Mouse (Mus musculus) intestine, postnatal 0 days (tissue): ENCODE results near the gene Ap5b1. TPM values are rescaled to one million over a fixed set of nuclear protein-coding genes. Genes with fewer than 3 reads are reported as not detected.

Experiments
- ATAC-seq: fragments of 200-750 bp; cut with Nextera tagmentation; 2 replicates; pipeline ENCODE4 v1.8.0; 2017; ENCODE audit warnings: mild to moderate bottlenecking, moderate TSS enrichment, moderate library complexity
- H3K27ac ChIP-seq: fragments of 300-500 bp; sonication (generic); 2 replicates; pipeline ENCODE4 v1.5.1; 2014; ENCODE audit warnings: mild to moderate bottlenecking, low read depth, low read length, moderate library complexity
- H3K27me3 ChIP-seq: fragments of 300-500 bp; sonication (generic); replicated peaks from 2 replicates; pipeline ENCODE4 v1.6.1; 2014; ENCODE audit warnings: low read length, mixed read lengths; ENCODE audit not compliant: control insufficient read depth, insufficient read depth
- H3K36me3 ChIP-seq: fragments of 300-500 bp; sonication (generic); 2 replicates; pipeline ENCODE4 v1.6.1; 2014; ENCODE audit warnings: mild to moderate bottlenecking, moderate library complexity; ENCODE audit not compliant: control insufficient read depth, insufficient read depth
- H3K4me1 ChIP-seq: fragments of 300-500 bp; sonication (generic); replicated peaks from 2 replicates; pipeline ENCODE4 v1.6.1; 2014; ENCODE audit warnings: antibody characterized with exemption, low read length, mixed read lengths; ENCODE audit not compliant: control insufficient read depth, insufficient read depth
- H3K4me2 ChIP-seq: fragments of 300-500 bp; sonication (generic); replicated peaks from 2 replicates; pipeline ENCODE4 v1.6.1; 2014; ENCODE audit warnings: low read depth, mild to moderate bottlenecking, moderate library complexity
- H3K4me3 ChIP-seq: fragments of 300-500 bp; sonication (generic); 2 replicates; pipeline ENCODE4 v1.5.1; 2014; ENCODE audit warnings: low read depth, low read length
- H3K9ac ChIP-seq: fragments of 300-500 bp; sonication (generic); 2 replicates; pipeline ENCODE4 v1.6.1; 2014; ENCODE audit warnings: mild to moderate bottlenecking, low read depth, low read length
- H3K9me3 ChIP-seq: fragments of 300-500 bp; sonication (generic); 2 replicates; pipeline ENCODE4 v1.6.1; 2016; ENCODE audit warnings: mixed run types; ENCODE audit not compliant: control insufficient read depth
- CTCF ChIP-seq: sonication (generic); IDR thresholded peaks from 2 replicates; pipeline ENCODE4 v1.5.1; 2016; ENCODE audit warnings: low read depth, mild to moderate bottlenecking, control low read depth, antibody characterized with exemption, moderate library complexity
- WGBS: fragments of 180-500 bp; shearing (Covaris S2); extraction: QIAGEN DNeasy Blood & Tissue Kit; methylation state at CpG from one replicate; pipeline ENCODE4 v1.1.7; 2014; 5-methylcytosine and 5-hydroxymethylcytosine counted together
- polyA plus RNA-seq: library from polyadenylated mRNA; unstranded; fragments of >200 nt; fragmentation: Nextera tagmentation; extraction: Ambion mirVana; gene quantifications from 2 replicates; pipeline ENCODE4 v1.2.1, GENCODE M21; 2015

Ap5b1 gene
- polyA plus RNA-seq, 1 experiment from 2014 or later: 13.0 TPM

- no peaks in the 10 kb centered on the region for H3K27me3 ChIP-seq
- H3K9me3 ChIP-seq: no peaks in the 10 kb centered on the region
- H3K9ac ChIP-seq: no peak overlapping the region
- no peaks in the 10 kb centered on the region; the same call in 1 of the 2 replicates for H3K4me1 ChIP-seq
- no peak overlapping the region for H3K4me3 ChIP-seq
- no peak overlapping the region for H3K27ac ChIP-seq
- no peak overlapping the region for H3K4me2 ChIP-seq
- H3K36me3 ChIP-seq: peaks cover 60% of the 10 kb centered on the region
- 91% methylated on average over 7 of the region's 7 CpGs for WGBS
- TF ChIP-seq CTCF: no peak
- ATAC-seq: no peak
These were observed 37.3 kb downstream of the Ap5b1 start for GRCm38 (mm10) chr19:5605126-5605525.

DNA sequence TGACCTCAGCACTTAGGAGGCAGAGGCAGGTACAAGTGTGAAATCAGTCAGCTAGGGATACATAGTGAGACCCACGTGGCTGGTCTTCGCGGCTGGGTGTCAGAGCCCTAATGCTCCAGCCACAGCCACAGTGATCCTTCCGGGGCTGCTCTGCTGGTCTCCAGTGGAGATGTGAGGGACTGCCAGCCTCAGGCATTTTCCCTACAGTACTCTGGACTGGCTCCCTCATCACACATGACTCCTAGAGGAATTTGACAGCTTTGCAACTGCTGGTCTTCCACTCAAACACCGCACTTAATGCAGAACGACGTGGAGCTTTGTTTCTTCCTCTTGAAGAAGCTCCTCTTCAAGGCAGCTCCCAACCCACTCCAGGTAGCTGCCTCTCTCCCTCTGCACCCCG, 38.4 kb downstream of the Ap5b1 start:
- Histone ChIP-seq H3K9me3 (no peaks in the 10 kb centered on the region), H3K9ac (no peak overlapping the region), H3K36me3 (peaks cover 60% of the 10 kb centered on the region), H3K27me3 (no peaks in the 10 kb centered on the region), H3K27ac (no peak overlapping the region), H3K4me2 (no peak overlapping the region), H3K4me3 (no peak overlapping the region), H3K4me1 (no peaks in the 10 kb centered on the region; the same call in none of the 2 replicates)
- WGBS: 82% methylated on average over 8 of the region's 8 CpGs
- TF ChIP-seq CTCF: no peak
- ATAC-seq: no peak

GRCm38 (mm10) chr19:5607705-5608410, 40.0 kb downstream of the Ap5b1 start:
- no peak overlapping the region for H3K9ac ChIP-seq
- no peak for TF ChIP-seq CTCF
- no peak overlapping the region for H3K4me2 ChIP-seq
- no peak for ATAC-seq
- no peak overlapping the region for H3K4me3 ChIP-seq
- 93% methylated on average over 26 of the region's 26 CpGs for WGBS
- H3K9me3 ChIP-seq: no peaks in the 10 kb centered on the region
- no peaks in the 10 kb centered on the region; the same call in 1 of the 2 replicates for H3K4me1 ChIP-seq
- H3K27me3 ChIP-seq: no peaks in the 10 kb centered on the region
- peaks cover 60% of the 10 kb centered on the region for H3K36me3 ChIP-seq
- no peak overlapping the region for H3K27ac ChIP-seq

GRCm38 (mm10) chr19:5608707-5609106, 40.9 kb downstream of the Ap5b1 start:
- peaks cover 52% of the 10 kb centered on the region for H3K36me3 ChIP-seq
- H3K27me3 ChIP-seq: no peaks in the 10 kb centered on the region
- 0 out of 2 replicates have a peak overlapping the region, but pooled peaks have one; percentile 72 for H3K9ac ChIP-seq
- H3K4me1 ChIP-seq: no peaks in the 10 kb centered on the region; the same call in 1 of the 2 replicates
- no peak overlapping the region for H3K4me3 ChIP-seq
- H3K9me3 ChIP-seq: no peaks in the 10 kb centered on the region
- no peak for TF ChIP-seq CTCF
- H3K27ac ChIP-seq: no peak overlapping the region
- no peak for ATAC-seq
- WGBS: 95% methylated on average over 13 of the region's 13 CpGs
- peak overlapping the region; percentile 64 for H3K4me2 ChIP-seq

GRCm38 (mm10) chr19:5609171-5609546, 41.3 kb downstream of the Ap5b1 start:
- WGBS: 49% methylated on average over 10 of the region's 10 CpGs
- Histone ChIP-seq H3K4me3 (peak overlapping the region; percentile 66), H3K9ac (peak overlapping the region; percentile 72), H3K9me3 (no peaks in the 10 kb centered on the region), H3K27me3 (no peaks in the 10 kb centered on the region), H3K27ac (no peak overlapping the region), H3K36me3 (peaks cover 48% of the 10 kb centered on the region), H3K4me1 (no peaks in the 10 kb centered on the region; the same call in 1 of the 2 replicates), H3K4me2 (peak overlapping the region; percentile 64)
- no peak for ATAC-seq
- TF ChIP-seq CTCF: no peak

DNA sequence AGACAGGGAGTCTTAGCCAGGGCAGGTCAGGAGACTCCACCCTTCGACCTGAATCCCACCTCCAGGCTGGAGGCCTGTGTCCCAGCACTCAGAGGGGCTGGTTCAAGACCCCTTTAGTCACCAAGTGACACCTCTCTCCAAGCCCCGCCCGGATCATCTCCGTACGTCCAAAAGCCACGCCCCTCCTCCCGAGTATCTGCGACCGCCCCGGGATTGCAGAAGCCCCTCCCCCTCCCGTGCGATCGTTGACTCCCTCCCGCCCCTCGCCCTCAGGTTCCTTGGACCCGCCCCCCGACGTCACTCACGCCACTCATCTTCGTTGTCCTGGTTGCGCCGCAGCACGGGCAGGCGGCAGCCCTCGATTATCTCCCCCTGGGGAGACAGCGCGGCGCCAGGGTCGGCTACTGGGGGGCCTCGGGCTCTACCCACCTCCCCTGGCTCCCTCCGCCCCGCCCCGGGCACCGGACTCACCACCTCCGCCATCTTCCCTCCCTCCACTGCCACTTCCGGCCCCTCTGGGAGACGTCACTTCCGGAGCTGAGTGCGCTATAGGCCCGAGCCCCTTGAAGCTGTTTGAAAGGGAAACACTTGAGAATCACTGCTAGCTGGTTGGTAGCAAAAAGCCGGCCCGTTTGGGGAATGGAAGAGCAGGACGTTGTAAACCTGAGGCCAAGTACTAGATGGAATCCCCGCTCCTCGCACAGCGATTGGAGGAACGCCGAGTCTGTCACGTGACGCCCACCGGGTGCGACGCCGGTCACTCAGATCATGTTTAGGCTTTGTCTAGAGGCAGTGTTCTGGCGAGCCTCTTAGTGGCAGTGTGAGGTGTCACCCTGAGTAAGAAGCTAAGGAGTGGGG, 42.0 kb downstream of the Ap5b1 start, which contains the start of gene Kat5:
Gene Kat5, minus strand, starts transcription at position 691 of the 858 bp plus-strand sequence.
- under 1% methylated on average over 54 of the region's 55 CpGs for WGBS
- peaks cover 42% of the 10 kb centered on the region for H3K36me3 ChIP-seq
- H3K9ac ChIP-seq: peak within 1 kb of the TSS; percentile 72
- H3K4me3 ChIP-seq: peak within 1 kb of the TSS; percentile 66
- no peaks in the 10 kb centered on the region for H3K27me3 ChIP-seq
- peak within 1 kb of the TSS; percentile 94 for H3K27ac ChIP-seq
- peak; percentile 90 for ATAC-seq
- H3K9me3 ChIP-seq: no peaks in the 10 kb centered on the region
- TF ChIP-seq CTCF: peak; percentile 35
- H3K4me1 ChIP-seq: no peaks in the 10 kb centered on the region; the same call in 1 of the 2 replicates
- peak within 1 kb of the TSS; percentile 64 for H3K4me2 ChIP-seq
